Mouse (Mus musculus): ENCODE measurements around the gene Naa16.

DNA sequence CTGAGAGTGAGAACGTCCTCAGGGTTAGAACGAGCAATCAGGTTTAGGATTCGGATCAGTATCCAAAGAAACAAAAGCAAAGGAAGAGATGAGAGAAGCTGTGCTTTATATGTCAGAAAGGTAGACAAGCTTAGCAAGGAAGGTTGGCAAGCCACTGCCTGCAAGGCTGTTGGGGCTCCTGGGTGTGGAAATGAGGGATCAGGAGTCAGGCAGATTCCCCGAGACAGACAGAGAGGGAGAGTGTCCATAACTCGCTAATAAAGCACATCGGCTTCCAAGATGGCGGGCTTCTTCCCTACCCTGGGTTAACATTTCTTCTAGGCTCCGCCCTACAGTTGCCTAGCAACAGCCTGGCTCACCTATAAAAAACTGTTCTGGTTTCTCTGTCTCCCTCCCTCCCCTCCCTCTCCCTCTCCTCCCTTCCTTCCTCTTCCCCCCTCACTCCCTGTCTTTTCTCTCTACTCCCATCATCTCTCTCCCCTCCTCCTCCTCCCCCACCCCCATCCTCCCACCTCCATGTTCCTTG, 114.6 kb downstream of the Naa16 start:
- TF ChIP-seq POLR2A (IDR thresholded peaks at IDR 0.05; ENCODE audit: borderline replicate concordance, low read depth, low read length): no peak
- no peak for TF ChIP-seq CTCF (IDR thresholded peaks at IDR 0.05; ENCODE audit: low read depth, low read length)

Data from bone marrow macrophage, adult 2 months (primary cell).